Mouse (Mus musculus) c-Kit-positive CD71-negative TER-119-negative erythroid progenitor cells, embryonic 14.5 days (primary cell): ENCODE measurements at regions not wholly inside any gene's neighbourhood (a gene's known extent, or its start where the extent isn't known, plus 50 kb on each side); places are given as distances from the start of the nearest gene placed in this dataset.

Experiments used
- DNase-seq: peaks from one replicate; pipeline ENCODE4 v3.0.0-alpha.2; 2013; ENCODE audit warnings: low read depth

- no peak for DNase-seq
Measured at GRCm38 (mm10) chr6:16999451-17000139, 65.4 kb upstream of the Tes start.

- no peak for DNase-seq
Measured at GRCm38 (mm10) chr6:16995495-16995936, 69.4 kb upstream of the Tes start.

GRCm38 (mm10) chr6:16994711-16995110 lies 70.2 kb upstream of the Tes start:
- DNase-seq = peak; percentile 18

- DNase-seq = no peak
Measured at GRCm38 (mm10) chr6:16991996-16992591, 72.9 kb upstream of the Tes start.

GRCm38 (mm10) chr6:16978206-16978505 lies 79.9 kb upstream of the Tfec start:
- peak; percentile 37 for DNase-seq

- DNase-seq = no peak
Measured at GRCm38 (mm10) chr6:16977392-16978205, 79.4 kb upstream of the Tfec start.

GRCm38 (mm10) chr6:16965658-16966057 lies 67.4 kb upstream of the Tfec start:
- no peak for DNase-seq

GRCm38 (mm10) chr6:16964362-16964761 lies 66.1 kb upstream of the Tfec start:
- no peak for DNase-seq

- DNase-seq = no peak
Measured at GRCm38 (mm10) chr6:16963958-16964357, 65.7 kb upstream of the Tfec start.

- DNase-seq = no peak
Measured at GRCm38 (mm10) chr6:16958102-16958501, 59.9 kb upstream of the Tfec start.

- no peak for DNase-seq
Measured at GRCm38 (mm10) chr6:16956771-16957435, 58.7 kb upstream of the Tfec start.
